Mouse (Mus musculus): ENCODE results near the gene Sesn3.

GRCm38 (mm10) chr9:14274986-14275720, at the start of gene Sesn3:
- TF ChIP-seq POLR2A (IDR thresholded peaks at IDR 0.05; ENCODE audit: low read depth, low read length) (peak; percentile 33; the same call in 1 of the 2 replicates), JUND (conservative IDR thresholded peaks at IDR 0.05; ENCODE audit: low read depth, low read length) (peak; percentile 42; the same call in 1 of the 2 replicates), ZNF384 (IDR thresholded peaks at IDR 0.05; ENCODE audit: low read depth, low read length) (no peak)

All from CH12.LX (cell line).